Mouse (Mus musculus) heart, embryonic 14.5 days (tissue): ENCODE measurements around the gene Sox5. TPM values are rescaled to one million over a fixed set of nuclear protein-coding genes. Genes with fewer than 3 reads are reported as not detected.

Source experiments
- ATAC-seq: fragments of 200-750 bp; cut with Nextera tagmentation; 2 replicates; pipeline ENCODE4 v1.8.0; 2017; ENCODE audit warnings: low read depth, moderate TSS enrichment; ENCODE audit not compliant: insufficient number of reproducible peaks, insufficient read depth, low FRiP score
- H3K27ac ChIP-seq, 2 experiments: fragments of 200-500 bp in 1 of 2; fragments of 300-500 bp in 1 of 2; sonication (generic) in 1 of 2; replicated peaks in 1 of 2; 2 replicates each; pipeline ENCODE4 v1.5.1; 2012 to 2014; ENCODE audit warnings: low read depth in 2 of 2, low read length in 2 of 2, control low read depth in 1 of 2, mild to moderate bottlenecking in 1 of 2, mixed read lengths in 1 of 2; ENCODE audit not compliant: control insufficient read depth in 1 of 2, insufficient read depth in 1 of 2
- H3K27me3 ChIP-seq: fragments of 300-500 bp; sonication (generic); 2 replicates; pipeline ENCODE4 v1.6.1; 2014; ENCODE audit warnings: mild to moderate bottlenecking, low read length, control low read depth; ENCODE audit not compliant: control insufficient read depth, insufficient read depth
- H3K36me3 ChIP-seq: fragments of 300-500 bp; sonication (generic); 2 replicates; pipeline ENCODE4 v1.6.1; 2014; ENCODE audit warnings: mild to moderate bottlenecking, control low read depth, low read length, mixed read lengths; ENCODE audit not compliant: control insufficient read depth, insufficient read depth
- H3K4me1 ChIP-seq, 2 experiments: fragments of 200-500 bp in 1 of 2; fragments of 300-500 bp in 1 of 2; sonication (generic) in 1 of 2; 2 replicates each; pipeline ENCODE4 v1.6.1; 2012 to 2014; ENCODE audit warnings: low read length in 2 of 2, control low read depth in 1 of 2, mixed read lengths in 1 of 2; ENCODE audit not compliant: control insufficient read depth in 2 of 2, insufficient read depth in 2 of 2
- H3K4me2 ChIP-seq: fragments of 300-500 bp; sonication (generic); 2 replicates; pipeline ENCODE4 v1.6.1; 2014; ENCODE audit warnings: mild to moderate bottlenecking, low read length
- H3K4me3 ChIP-seq, 2 experiments: fragments of 200-500 bp in 1 of 2; fragments of 300-500 bp in 1 of 2; sonication (generic) in 1 of 2; 2 replicates each; pipeline ENCODE4 v1.5.1; 2012 to 2014; ENCODE audit warnings: low read length in 2 of 2, mild to moderate bottlenecking in 2 of 2, control low read depth in 1 of 2, low read depth in 1 of 2, moderate library complexity in 1 of 2; ENCODE audit not compliant: control insufficient read depth in 1 of 2, insufficient read depth in 1 of 2
- H3K9ac ChIP-seq: fragments of 300-500 bp; sonication (generic); 2 replicates; pipeline ENCODE4 v1.6.1; 2014; ENCODE audit warnings: mild to moderate bottlenecking, low read length
- H3K9me3 ChIP-seq: fragments of 300-500 bp; sonication (generic); 2 replicates; pipeline ENCODE4 v1.6.1; 2016; ENCODE audit warnings: low read length, control low read depth; ENCODE audit not compliant: control insufficient read depth
- WGBS: fragments of 180-500 bp; shearing (Covaris S2); extraction: QIAGEN DNeasy Blood & Tissue Kit; methylation state at CpG from one replicate; pipeline ENCODE4 v1.1.7; 2014; 5-methylcytosine and 5-hydroxymethylcytosine counted together
- polyA plus RNA-seq: library from polyadenylated mRNA; unstranded; fragments of >200 nt; fragmentation: Nextera tagmentation; extraction: Ambion mirVana; gene quantifications from 2 replicates; pipeline ENCODE4 v1.2.1, GENCODE M21; 2014

The Sox5 gene
- polyA plus RNA-seq, 1 experiment from 2014 or later = 10.6 TPM

DNA sequence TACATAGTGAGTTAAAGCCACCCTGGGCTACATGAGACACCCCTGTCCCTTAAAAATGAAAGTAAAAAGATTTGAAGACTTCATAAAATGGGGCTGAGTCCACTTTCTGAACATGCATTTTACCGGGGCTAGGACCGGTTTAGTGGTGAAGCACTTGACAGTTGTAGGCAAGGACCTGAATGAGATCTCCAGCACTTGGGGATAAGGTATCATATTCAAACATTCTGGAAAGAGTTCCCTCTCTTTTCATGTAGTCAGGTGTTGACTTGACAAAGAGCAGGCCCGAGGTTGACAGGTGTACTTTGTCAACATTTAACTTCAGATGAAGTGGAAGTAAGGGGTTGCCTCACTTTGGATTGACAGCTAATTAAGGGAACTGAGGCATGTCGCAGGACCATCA is 458.4 kb downstream of the Sox5 start:
- no peak for ATAC-seq

DNA sequence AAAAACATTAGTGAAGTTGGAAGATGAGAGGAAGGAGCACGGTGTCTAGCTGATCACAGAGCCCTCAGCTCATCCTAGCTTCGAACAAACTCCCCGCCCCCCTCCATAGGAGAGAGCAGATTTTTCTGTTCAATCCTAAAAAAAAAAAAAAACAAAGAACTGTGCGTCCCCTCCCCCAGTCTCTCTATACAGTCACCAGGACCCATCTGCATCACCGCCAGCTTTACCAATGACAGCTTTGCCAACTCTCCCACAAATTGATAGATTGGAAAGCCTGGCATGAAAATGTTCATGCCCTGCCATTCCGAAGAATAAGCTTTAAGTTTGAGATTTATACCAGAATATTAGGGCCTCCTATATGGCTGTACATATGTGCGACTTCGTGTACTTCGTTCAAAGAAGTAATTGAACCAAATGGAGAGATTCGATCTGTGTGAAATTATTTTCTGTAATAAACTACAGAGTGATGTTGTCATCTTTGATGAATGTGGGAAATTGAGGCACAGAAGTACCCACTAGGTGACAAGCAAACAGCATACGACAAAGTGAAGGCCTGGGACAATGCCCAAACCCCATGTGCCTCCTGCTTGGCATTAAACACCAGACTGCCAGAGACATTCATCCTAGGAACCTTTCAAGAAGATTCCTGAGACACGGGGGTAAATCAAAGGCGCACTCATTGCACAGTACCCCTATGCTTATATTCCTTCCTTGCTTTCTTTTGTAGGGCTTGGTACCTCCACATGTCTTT is 459.3 kb downstream of the Sox5 start:
- Histone ChIP-seq H3K4me1 (peaks cover 0 to 4% of the 10 kb centered on the region in 2 experiments; a peak in 1 of 4 replicates), H3K4me3 (no peak overlapping the region), H3K27ac (no peak overlapping the region), H3K4me2 (no peak overlapping the region), H3K27me3 (peaks cover 5% of the 10 kb centered on the region), H3K9me3 (no peaks in the 10 kb centered on the region), H3K9ac (no peak overlapping the region), H3K36me3 (no peaks in the 10 kb centered on the region)
- WGBS = 94% methylated on average over 13 of the region's 13 CpGs
- ATAC-seq = no peak

More for the DNA sequence above, 458.4 kb downstream of the Sox5 start:
- no peak overlapping the region for H3K4me2 ChIP-seq
- H3K9ac ChIP-seq = no peak overlapping the region
- H3K4me1 ChIP-seq = peaks cover 0 to 4% of the 10 kb centered on the region in 2 experiments; a peak in 1 of 4 replicates
- no peaks in the 10 kb centered on the region for H3K36me3 ChIP-seq
- 18% methylated on average over 4 of the region's 4 CpGs for WGBS
- H3K27ac ChIP-seq = no peak overlapping the region
- no peaks in the 10 kb centered on the region for H3K9me3 ChIP-seq
- H3K27me3 ChIP-seq = peaks cover 5% of the 10 kb centered on the region
- no peak overlapping the region for H3K4me3 ChIP-seq

GRCm38 (mm10) chr6:144320327-144320726 is 461.4 kb downstream of the Sox5 start:
- H3K9me3 ChIP-seq = no peaks in the 10 kb centered on the region
- H3K4me1 ChIP-seq = peaks cover 0 to 4% of the 10 kb centered on the region in 2 experiments; a peak in 1 of 4 replicates
- H3K36me3 ChIP-seq = no peaks in the 10 kb centered on the region
- H3K27ac ChIP-seq = no peak overlapping the region
- no peak overlapping the region for H3K4me3 ChIP-seq
- no peak overlapping the region for H3K4me2 ChIP-seq
- no peak for ATAC-seq
- peaks cover 5% of the 10 kb centered on the region for H3K27me3 ChIP-seq
- H3K9ac ChIP-seq = no peak overlapping the region

DNA sequence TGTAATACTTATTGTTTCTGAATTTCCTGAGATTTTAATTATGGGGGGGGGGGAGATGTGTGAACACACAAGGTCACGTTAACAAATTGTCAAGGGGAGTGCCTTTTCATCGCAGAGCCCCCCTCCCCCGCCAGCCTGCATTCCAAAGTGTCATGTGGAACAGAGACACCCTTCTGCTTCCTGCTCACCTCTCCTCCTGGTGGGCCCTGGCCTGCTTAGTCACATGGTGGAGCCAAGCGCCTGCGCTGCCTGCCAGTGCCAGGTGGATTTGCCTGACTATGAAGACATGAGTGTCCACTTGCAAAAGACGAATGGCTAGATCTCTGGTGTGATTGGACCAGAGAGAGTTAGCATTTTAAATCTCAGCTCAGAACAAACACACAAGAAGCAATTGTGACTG is 462.1 kb downstream of the Sox5 start:
- no peak overlapping the region for H3K27ac ChIP-seq
- ATAC-seq = no peak
- WGBS = 44% methylated on average over 6 of the region's 6 CpGs
- no peaks in the 10 kb centered on the region for H3K9me3 ChIP-seq
- H3K4me2 ChIP-seq = no peak overlapping the region
- peaks cover 0 to 3% of the 10 kb centered on the region in 2 experiments; a peak in 1 of 4 replicates for H3K4me1 ChIP-seq
- H3K27me3 ChIP-seq = peaks cover 5% of the 10 kb centered on the region
- H3K9ac ChIP-seq = no peak overlapping the region
- H3K4me3 ChIP-seq = no peak overlapping the region
- H3K36me3 ChIP-seq = no peaks in the 10 kb centered on the region

DNA sequence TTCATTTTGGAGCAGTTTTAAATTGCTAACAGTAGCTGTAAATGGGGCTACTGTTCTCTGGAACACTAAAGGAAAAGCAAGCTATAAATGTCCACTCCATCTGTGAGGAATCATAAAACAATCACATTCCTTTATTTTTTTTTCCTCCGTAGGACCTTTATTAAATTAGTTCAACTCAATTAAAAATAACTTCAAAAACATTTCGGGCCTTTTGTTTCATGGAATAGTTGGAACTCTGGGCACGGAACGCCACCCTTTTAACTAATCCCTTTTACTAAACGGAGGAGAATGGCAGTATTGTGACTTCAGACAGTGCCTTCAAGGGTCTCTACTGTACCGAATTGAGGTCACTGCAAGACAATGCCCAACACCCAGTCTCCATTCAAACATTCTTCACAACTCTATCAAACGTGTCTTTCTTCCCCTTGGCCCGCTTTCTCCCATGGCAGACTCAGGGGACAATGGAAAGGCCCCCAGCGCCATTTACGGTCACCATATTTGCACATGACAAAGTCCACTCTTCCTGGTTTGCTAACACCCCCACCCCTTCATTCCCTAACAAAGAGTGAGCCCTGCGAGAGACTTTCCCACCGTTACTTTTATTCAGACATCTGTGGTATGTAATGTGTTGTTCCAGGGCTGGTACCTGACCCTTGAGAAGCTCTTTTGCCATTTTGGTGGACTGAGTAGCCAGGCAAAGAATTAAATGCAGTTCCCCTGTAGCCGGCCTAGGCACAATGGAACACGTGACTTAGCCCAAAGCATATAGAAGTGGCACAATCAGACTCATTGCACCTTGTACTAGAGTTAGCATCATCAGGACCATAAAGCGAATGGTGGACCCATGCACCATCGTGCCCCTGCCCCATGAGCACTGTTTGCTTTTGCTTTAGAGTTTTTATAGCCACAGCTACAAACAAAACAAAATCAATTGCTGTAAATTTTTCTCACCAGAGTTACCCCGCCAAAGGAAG is 468.7 kb downstream of the Sox5 start:
- 85% methylated on average over 17 of the region's 17 CpGs for WGBS

DNA sequence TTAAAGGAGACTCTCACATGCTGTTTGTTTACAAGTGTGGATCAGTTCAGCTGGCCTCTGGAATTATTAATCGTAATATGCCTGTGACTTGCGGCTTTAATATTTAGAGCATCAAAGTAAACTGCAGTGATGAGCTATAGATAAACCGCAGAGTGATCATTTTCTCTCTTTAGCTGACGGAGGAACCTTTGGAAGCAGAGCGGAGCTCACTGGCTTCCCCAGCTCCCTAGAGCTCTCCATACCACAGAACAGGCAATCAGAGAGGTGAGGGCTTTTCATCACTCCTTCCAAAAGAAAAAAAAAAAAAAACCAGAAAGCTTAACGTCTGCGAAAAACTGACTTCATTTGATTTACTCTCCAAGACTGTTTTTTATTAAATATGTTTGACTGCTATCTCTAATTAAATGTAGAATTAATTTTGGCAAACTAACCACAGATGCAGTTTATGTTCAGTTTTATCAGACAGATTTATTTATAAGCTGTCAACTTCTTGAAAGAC is 469.4 kb downstream of the Sox5 start:
- Histone ChIP-seq H3K4me3 (no peak overlapping the region), H3K27me3 (no peaks in the 10 kb centered on the region), H3K9ac (no peak overlapping the region), H3K4me2 (no peak overlapping the region), H3K9me3 (no peaks in the 10 kb centered on the region), H3K36me3 (no peaks in the 10 kb centered on the region), H3K4me1 (no peaks in the 10 kb centered on the region), H3K27ac (no peak overlapping the region)
- WGBS = 68% methylated on average over 7 of the region's 7 CpGs
- no peak for ATAC-seq

More for the DNA sequence above, 468.7 kb downstream of the Sox5 start:
- Histone ChIP-seq H3K27ac (no peak overlapping the region), H3K9me3 (no peaks in the 10 kb centered on the region), H3K36me3 (no peaks in the 10 kb centered on the region), H3K4me2 (no peak overlapping the region), H3K4me1 (no peaks in the 10 kb centered on the region), H3K9ac (no peak overlapping the region), H3K27me3 (no peaks in the 10 kb centered on the region), H3K4me3 (no peak overlapping the region)
- no peak for ATAC-seq

DNA sequence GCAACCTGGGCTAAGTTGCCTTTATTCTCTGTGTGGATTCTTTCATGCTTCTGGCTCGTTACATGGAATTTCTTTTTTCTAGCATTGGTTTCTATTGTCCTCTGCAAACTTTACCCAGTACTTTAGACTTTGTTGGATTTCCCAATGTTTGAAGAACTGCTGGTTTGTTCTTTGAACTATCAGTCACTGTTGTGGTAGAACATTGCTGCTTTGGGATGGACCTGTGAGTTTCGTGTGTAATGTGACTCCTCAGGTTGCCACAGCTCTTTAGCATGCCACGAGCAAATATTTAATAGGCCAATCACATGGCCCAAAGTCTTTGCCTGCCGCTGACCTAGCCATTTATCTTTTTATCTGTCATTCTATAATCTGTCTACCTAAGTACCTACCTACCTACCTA is 470.0 kb downstream of the Sox5 start:
- Histone ChIP-seq H3K4me2 (no peak overlapping the region), H3K9ac (no peak overlapping the region), H3K4me1 (no peaks in the 10 kb centered on the region), H3K36me3 (no peaks in the 10 kb centered on the region), H3K9me3 (no peaks in the 10 kb centered on the region), H3K27me3 (no peaks in the 10 kb centered on the region), H3K27ac (no peak overlapping the region), H3K4me3 (no peak overlapping the region)
- WGBS = 84% methylated on average over 4 of the region's 4 CpGs
- no peak for ATAC-seq
